Mouse (Mus musculus) myocyte (in vitro differentiated cells): ENCODE data around the gene Fat3.

Experiments
- CEBPB ChIP-seq: IDR thresholded peaks from 2 replicates; pipeline ENCODE4 v1.6.1; 2011; ENCODE audit warnings: mild to moderate bottlenecking, moderate library complexity; ENCODE audit not compliant: poor library complexity, insufficient read depth, severe bottlenecking
- E2F4 ChIP-seq: IDR thresholded peaks from one replicate; pipeline ENCODE4 v1.6.1; 2011; ENCODE audit warnings: mild to moderate bottlenecking, control low read depth, moderate library complexity; ENCODE audit not compliant: insufficient read depth
- MAX ChIP-seq: IDR thresholded peaks from one replicate; pipeline ENCODE4 v1.6.1; 2011; ENCODE audit warnings: low read depth, mild to moderate bottlenecking, control low read depth
- MYOD1 ChIP-seq, 3 experiments: IDR thresholded peaks; one replicate each; pipeline ENCODE4 v1.6.1; 2011; ENCODE audit warnings: control low read depth in 2 of 3, low read depth in 2 of 3, mild to moderate bottlenecking in 2 of 3, moderate library complexity in 1 of 3; ENCODE audit not compliant: insufficient read length in 2 of 3, control insufficient read depth in 1 of 3
- MYOG ChIP-seq, 3 experiments: IDR thresholded peaks; one replicate each; pipeline ENCODE4 v1.6.1; 2011; ENCODE audit warnings: control low read depth in 2 of 3, low read depth in 2 of 3, mild to moderate bottlenecking in 2 of 3; ENCODE audit not compliant: insufficient read length in 2 of 3, control insufficient read depth in 1 of 3, insufficient read depth in 1 of 3
- POLR2A ChIP-seq: IDR thresholded peaks from one replicate; pipeline ENCODE4 v1.6.1; 2011; ENCODE audit warnings: low read depth, mild to moderate bottlenecking, control low read depth, moderate library complexity; ENCODE audit not compliant: insufficient read length
- POLR2AphosphoS2 ChIP-seq: IDR thresholded peaks from one replicate; pipeline ENCODE4 v1.6.1; 2011; ENCODE audit warnings: low read depth, control low read depth; ENCODE audit not compliant: insufficient read length
- REST ChIP-seq: IDR thresholded peaks from one replicate; pipeline ENCODE4 v1.6.1; 2011; ENCODE audit warnings: mild to moderate bottlenecking, control low read depth, moderate library complexity; ENCODE audit not compliant: insufficient read depth, insufficient read length
- TCF12 ChIP-seq: IDR thresholded peaks from one replicate; pipeline ENCODE4 v1.6.1; 2011; ENCODE audit warnings: mild to moderate bottlenecking, control low read depth; ENCODE audit not compliant: poor library complexity, insufficient read depth, severe bottlenecking
- TCF3 ChIP-seq: IDR thresholded peaks from one replicate; pipeline ENCODE4 v1.6.1; 2011; ENCODE audit warnings: low read depth, control low read depth; ENCODE audit not compliant: insufficient read length
- USF1 ChIP-seq: IDR thresholded peaks from one replicate; pipeline ENCODE4 v1.6.1; 2011; ENCODE audit warnings: low read depth, mild to moderate bottlenecking, control low read depth, moderate library complexity

DNA sequence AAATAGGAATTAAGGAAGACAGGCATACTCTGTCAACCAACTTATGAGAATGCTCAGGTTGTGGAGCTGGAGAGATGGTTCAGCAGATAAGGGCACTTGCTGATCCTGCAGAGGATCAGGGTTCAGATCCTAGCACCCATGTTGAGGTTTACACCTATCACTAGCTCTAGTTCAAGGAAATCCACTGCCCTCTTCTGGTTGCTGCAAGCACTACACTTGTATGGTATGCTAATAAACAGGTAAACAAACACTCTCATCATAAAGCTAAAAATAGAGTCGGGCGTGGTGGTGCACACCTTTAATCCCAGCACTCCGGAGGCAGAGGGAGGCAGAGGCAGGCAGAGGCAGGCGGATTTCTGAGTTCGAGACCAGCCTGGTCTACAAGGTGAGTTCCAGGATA lies 341.7 kb downstream of the Fat3 start:
- no peak for TF ChIP-seq TCF12
- TF ChIP-seq USF1 = no peak
- TF ChIP-seq POLR2A = no peak
- TF ChIP-seq MYOG (IDR thresholded peaks at IDR 0.05; ENCODE audit: control insufficient read depth in 1 of 3, insufficient read depth in 1 of 3, insufficient read length in 2 of 3, low read depth in 2 of 3) = no peak
- no peak for TF ChIP-seq TCF3
- no peak for TF ChIP-seq E2F4
- no peak for TF ChIP-seq CEBPB
- TF ChIP-seq MAX = no peak
- no peak for TF ChIP-seq REST
- TF ChIP-seq MYOD1 (IDR thresholded peaks at IDR 0.05; ENCODE audit: control insufficient read depth in 1 of 3, insufficient read length in 2 of 3, low read depth in 2 of 3) = no peak
- TF ChIP-seq POLR2AphosphoS2 = no peak
